Mouse (Mus musculus) heart, postnatal 0 days (tissue): Measurements from ENCODE around the gene Gm21317. TPM values are rescaled to one million over a fixed set of nuclear protein-coding genes. Genes with fewer than 3 reads are reported as not detected.
"Not testable (repeated sequence)": the region's sequence is repeated elsewhere in the genome, so short reads cannot be mapped to it uniquely, and the experiment has no call there.

Experiments used
- ATAC-seq: fragments of 200-750 bp; cut with Nextera tagmentation; 2 replicates; pipeline ENCODE4 v1.8.0; 2017; ENCODE audit warnings: low read depth, moderate number of reproducible peaks, moderate library complexity; ENCODE audit not compliant: insufficient read depth
- DNase-seq: peaks from one replicate; pipeline ENCODE4 v3.0.0-alpha.2; 2016; ENCODE audit warnings: low spot score
- H3K27ac ChIP-seq: fragments of 300-500 bp; sonication (generic); 2 replicates; pipeline ENCODE4 v1.5.1; 2014; ENCODE audit warnings: low read depth, mild to moderate bottlenecking
- H3K27me3 ChIP-seq: fragments of 300-500 bp; sonication (generic); 2 replicates; pipeline ENCODE4 v1.6.1; 2014; ENCODE audit warnings: low read length, mixed read lengths; ENCODE audit not compliant: control insufficient read depth, insufficient read depth
- H3K36me3 ChIP-seq: fragments of 300-500 bp; sonication (generic); replicated peaks from 2 replicates; pipeline ENCODE4 v1.6.1; 2014; ENCODE audit warnings: low read length, mixed read lengths; ENCODE audit not compliant: control insufficient read depth, insufficient read depth
- H3K4me1 ChIP-seq: fragments of 300-500 bp; sonication (generic); 2 replicates; pipeline ENCODE4 v1.6.1; 2014; ENCODE audit warnings: antibody characterized with exemption; ENCODE audit not compliant: control insufficient read depth, insufficient read depth
- H3K4me2 ChIP-seq: fragments of 300-500 bp; sonication (generic); 2 replicates; pipeline ENCODE4 v1.6.1; 2014; ENCODE audit warnings: low read depth, mild to moderate bottlenecking, low read length, moderate library complexity
- H3K4me3 ChIP-seq: fragments of 300-500 bp; sonication (generic); 2 replicates; pipeline ENCODE4 v1.5.1; 2014; ENCODE audit warnings: low read depth, low read length
- H3K9ac ChIP-seq: fragments of 300-500 bp; sonication (generic); replicated peaks from 2 replicates; pipeline ENCODE4 v1.6.1; 2014; ENCODE audit warnings: low read depth, low read length, mixed read lengths
- H3K9me3 ChIP-seq: fragments of 300-500 bp; sonication (generic); replicated peaks from 2 replicates; pipeline ENCODE4 v1.6.1; 2016; ENCODE audit warnings: low read length; ENCODE audit not compliant: control insufficient read depth
- WGBS: fragments of 180-500 bp; shearing (Covaris S2); extraction: QIAGEN DNeasy Blood & Tissue Kit; methylation state at CpG from one replicate; pipeline ENCODE4 v1.1.7; 2014; 5-methylcytosine and 5-hydroxymethylcytosine counted together
- polyA plus RNA-seq: library from polyadenylated mRNA; unstranded; fragments of >200 nt; fragmentation: Nextera tagmentation; extraction: Ambion mirVana; gene quantifications from 2 replicates; pipeline ENCODE4 v1.2.1, GENCODE M21; 2015
- total RNA-seq: library from RNA; depleted of rRNA; stranded (reverse); fragments of >200 nt; gene quantifications from 2 replicates; pipeline ENCODE4 v1.2.3, GENCODE M21; 2014; ENCODE audit warnings: low replicate concordance; rRNA removed

The Gm21317 gene
- not detected in 2 replicates for total RNA-seq
- polyA plus RNA-seq: not detected in 2 replicates

DNA sequence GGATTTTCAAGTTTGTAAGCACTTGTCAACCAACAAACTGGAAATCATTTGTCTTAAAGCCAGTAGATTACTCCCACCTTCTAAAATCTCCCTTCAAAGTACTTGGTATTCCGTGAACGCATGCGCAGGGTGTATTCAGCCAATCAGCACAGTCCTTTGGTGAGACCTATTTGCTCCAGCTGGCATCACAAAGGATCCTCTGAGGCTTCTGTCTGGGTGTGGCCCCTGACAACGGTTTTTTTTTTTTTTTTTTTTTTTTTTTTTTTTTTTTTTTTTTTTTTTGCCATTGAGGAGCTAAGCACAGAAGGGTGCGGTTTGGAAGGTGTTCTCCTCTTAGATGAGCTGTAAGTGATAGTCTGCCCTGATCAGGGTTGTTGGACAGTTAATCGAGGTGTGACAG, at the start of gene Gm21317:
Gene Gm21317 (plus strand): TSS at position 301 of the 400 bp plus-strand sequence.
- not testable (repeated sequence) for H3K9me3 ChIP-seq, H3K36me3 ChIP-seq, H3K27ac ChIP-seq, H3K27me3 ChIP-seq, H3K4me3 ChIP-seq, H3K9ac ChIP-seq, H3K4me2 ChIP-seq, H3K4me1 ChIP-seq, ATAC-seq, DNase-seq
- no CpG with 5 or more reads among the region's 6 CpGs for WGBS
